Mouse (Mus musculus) gonadal fat pad, adult 2 months (tissue): ENCODE measurements around the gene Cyp46a1. TPM values are rescaled to one million over a fixed set of nuclear protein-coding genes. Genes with fewer than 3 reads are reported as not detected.

Experiments
- DNase-seq: peaks from one replicate; pipeline ENCODE4 v3.0.0-alpha.2; 2012; ENCODE audit warnings: low read depth
- polyA plus RNA-seq: library from polyadenylated mRNA; depleted of rRNA; stranded (reverse); fragments of >200 nt; gene quantifications from 2 replicates; pipeline ENCODE4 v1.2.3, GENCODE M21; 2012; rRNA removed

The Cyp46a1 gene
- polyA plus RNA-seq, 1 experiment, result 4.6 TPM

- DNase-seq, result no peak
These were observed 65.0 kb downstream of the Cyp46a1 start for GRCm38 (mm10) chr12:108399191-108399590.

GRCm38 (mm10) chr12:108400951-108401350 is 66.8 kb downstream of the Cyp46a1 start:
- no peak for DNase-seq

GRCm38 (mm10) chr12:108403957-108404356 is 69.8 kb downstream of the Cyp46a1 start:
- no peak for DNase-seq

- DNase-seq, result no peak
These were observed 74.9 kb downstream of the Cyp46a1 start for GRCm38 (mm10) chr12:108409100-108409499.

- DNase-seq, result no peak
These were observed 76.4 kb downstream of the Cyp46a1 start for GRCm38 (mm10) chr12:108410416-108411208.

Other genes with a start within 250 kb of the Cyp46a1 start
- 36.8 and 38.3 TPM in 2 replicates for gene Setd3, start 155.1 kb upstream of the Cyp46a1 start, polyA plus RNA-seq
- 11.0 and 15.5 TPM in 2 replicates for gene Ccnk, start 154.8 kb upstream of the Cyp46a1 start, polyA plus RNA-seq
- 13.0 and 15.6 TPM in 2 replicates for gene Ccdc85c, start 59.0 kb upstream of the Cyp46a1 start, polyA plus RNA-seq
- gene Hhipl1, start 28.1 kb upstream of the Cyp46a1 start, polyA plus RNA-seq, result 2.1 and 2.2 TPM in 2 replicates
- 26.0 and 34.7 TPM in 2 replicates for gene Eml1, start 36.6 kb downstream of the Cyp46a1 start, polyA plus RNA-seq
- gene Evl, start 220.3 kb downstream of the Cyp46a1 start, polyA plus RNA-seq, result 27.2 and 33.3 TPM in 2 replicates